Mouse (Mus musculus): ENCODE measurements around the gene Wnt5b.

GRCm38 (mm10) chr6:119562558-119562957 lies 18.4 kb upstream of the Wnt5b start:
- no peak for TF ChIP-seq CTCF (IDR thresholded peaks at IDR 0.05; ENCODE audit: control insufficient read depth, insufficient read depth, insufficient read length)
- no peak for TF ChIP-seq MAX (IDR thresholded peaks at IDR 0.05)

Data from C2C12 (cell line).